Mouse (Mus musculus): ENCODE results near the gene Fry. TPM values are rescaled to one million over a fixed set of nuclear protein-coding genes. Genes with fewer than 3 reads are reported as not detected.
A peak's percentile ranks its signal among the peaks of the same experiment; 100 is the strongest.

The Fry gene
- polyA plus RNA-seq, 1 experiment from 2014 or later = 5.5 TPM

- no peak overlapping the region for H3K4me3 ChIP-seq (ENCODE audit: low read depth, low read length)
- no peak overlapping the region for H3K27ac ChIP-seq (ENCODE audit: low read depth, low read length)
- H3K9me3 ChIP-seq (ENCODE audit: control insufficient read depth) = no peaks in the 10 kb centered on the region
- TF ChIP-seq CTCF (IDR thresholded peaks at IDR 0.05; ENCODE audit: low read depth) = no peak
- 0 out of 2 replicates have a peak, but pooled peaks cover 5% of the 10 kb centered on the region for H3K4me1 ChIP-seq (replicated peaks; ENCODE audit: control insufficient read depth, insufficient read depth, low read length)
- WGBS = 68% methylated on average over 4 of the region's 4 CpGs
- H3K27me3 ChIP-seq (replicated peaks; ENCODE audit: control insufficient read depth, insufficient read depth, low read length) = no peaks in the 10 kb centered on the region
- ATAC-seq = peak; percentile 73
- no peak overlapping the region for H3K9ac ChIP-seq (ENCODE audit: low read depth, low read length)
- H3K4me2 ChIP-seq (replicated peaks; ENCODE audit: low read depth) = no peak overlapping the region
- H3K36me3 ChIP-seq (ENCODE audit: control insufficient read depth, insufficient read depth) = no peaks in the 10 kb centered on the region
Observed at GRCm38 (mm10) chr5:150290494-150291199, 172.2 kb downstream of the Fry start.

DNA sequence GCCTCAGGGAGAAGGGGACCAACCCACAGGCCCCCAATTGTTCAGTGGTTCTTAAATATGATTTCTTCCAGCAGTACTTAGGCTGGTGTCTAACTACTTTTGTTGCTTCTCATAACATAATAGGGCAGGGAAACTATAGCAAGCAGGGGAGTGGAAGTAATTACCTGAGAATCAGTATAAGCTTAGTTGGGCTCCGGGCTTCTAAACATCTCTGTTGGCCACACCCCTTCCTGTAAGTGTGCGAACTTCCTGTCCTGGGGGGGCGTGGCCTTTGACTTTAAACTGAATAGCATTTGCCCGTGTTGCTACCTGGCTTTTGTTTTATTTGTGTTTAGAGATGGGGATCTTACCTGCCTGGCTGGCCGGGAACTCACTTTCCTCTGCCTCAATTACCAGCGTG, 172.8 kb downstream of the Fry start:
- Histone ChIP-seq H3K36me3 (ENCODE audit: control insufficient read depth, insufficient read depth) (no peaks in the 10 kb centered on the region), H3K27me3 (replicated peaks; ENCODE audit: control insufficient read depth, insufficient read depth, low read length) (no peaks in the 10 kb centered on the region), H3K9ac (ENCODE audit: low read depth, low read length) (no peak overlapping the region), H3K4me2 (replicated peaks; ENCODE audit: low read depth) (no peak overlapping the region), H3K9me3 (ENCODE audit: control insufficient read depth) (no peaks in the 10 kb centered on the region), H3K4me1 (replicated peaks; ENCODE audit: control insufficient read depth, insufficient read depth, low read length) (0 out of 2 replicates have a peak, but pooled peaks cover 5% of the 10 kb centered on the region), H3K27ac (ENCODE audit: low read depth, low read length) (no peak overlapping the region), H3K4me3 (ENCODE audit: low read depth, low read length) (no peak overlapping the region)
- ATAC-seq = no peak
- TF ChIP-seq CTCF (IDR thresholded peaks at IDR 0.05; ENCODE audit: low read depth) = no peak
- 75% methylated on average over 6 of the region's 6 CpGs for WGBS

DNA sequence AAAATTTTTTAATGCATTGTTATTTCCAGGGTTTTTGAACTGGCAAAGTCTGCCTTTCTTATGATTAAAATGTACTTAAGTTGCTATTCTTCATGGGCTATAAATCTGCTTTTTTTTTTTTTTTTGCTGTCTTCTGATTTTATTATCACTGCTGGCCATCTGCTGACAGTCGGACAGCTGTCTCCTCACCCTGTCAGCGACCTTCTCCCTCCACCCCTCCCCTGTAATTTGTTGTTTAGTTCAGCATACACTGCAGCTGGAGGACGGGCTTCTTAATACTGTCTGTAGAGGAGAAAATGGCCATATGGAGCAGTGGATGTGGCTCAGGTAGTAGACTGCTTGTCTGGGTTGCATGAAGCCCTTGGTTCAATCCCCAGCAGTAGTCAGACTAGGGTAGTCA, 173.7 kb downstream of the Fry start:
- Histone ChIP-seq H3K36me3 (ENCODE audit: control insufficient read depth, insufficient read depth) (no peaks in the 10 kb centered on the region), H3K4me2 (replicated peaks; ENCODE audit: low read depth) (no peak overlapping the region), H3K4me1 (replicated peaks; ENCODE audit: control insufficient read depth, insufficient read depth, low read length) (0 out of 2 replicates have a peak, but pooled peaks cover 5% of the 10 kb centered on the region), H3K27ac (ENCODE audit: low read depth, low read length) (no peak overlapping the region), H3K4me3 (ENCODE audit: low read depth, low read length) (no peak overlapping the region), H3K9me3 (ENCODE audit: control insufficient read depth) (no peaks in the 10 kb centered on the region), H3K27me3 (replicated peaks; ENCODE audit: control insufficient read depth, insufficient read depth, low read length) (no peaks in the 10 kb centered on the region), H3K9ac (ENCODE audit: low read depth, low read length) (no peak overlapping the region)
- TF ChIP-seq CTCF (IDR thresholded peaks at IDR 0.05; ENCODE audit: low read depth) = no peak
- ATAC-seq = no peak
- WGBS = 38% methylated on average over 3 of the region's 3 CpGs

GRCm38 (mm10) chr5:150294306-150294705, 175.9 kb downstream of the Fry start:
- ATAC-seq = no peak
- TF ChIP-seq CTCF (IDR thresholded peaks at IDR 0.05; ENCODE audit: low read depth) = no peak
- Histone ChIP-seq H3K4me3 (ENCODE audit: low read depth, low read length) (no peak overlapping the region), H3K9me3 (ENCODE audit: control insufficient read depth) (no peaks in the 10 kb centered on the region), H3K36me3 (ENCODE audit: control insufficient read depth, insufficient read depth) (no peaks in the 10 kb centered on the region), H3K4me2 (replicated peaks; ENCODE audit: low read depth) (no peak overlapping the region), H3K27ac (ENCODE audit: low read depth, low read length) (no peak overlapping the region), H3K4me1 (replicated peaks; ENCODE audit: control insufficient read depth, insufficient read depth, low read length) (0 out of 2 replicates have a peak, but pooled peaks cover 5% of the 10 kb centered on the region), H3K9ac (ENCODE audit: low read depth, low read length) (no peak overlapping the region), H3K27me3 (replicated peaks; ENCODE audit: control insufficient read depth, insufficient read depth, low read length) (no peaks in the 10 kb centered on the region)
- WGBS = 73% methylated on average over 11 of the region's 11 CpGs

GRCm38 (mm10) chr5:150295096-150295495, 176.7 kb downstream of the Fry start:
- no peaks in the 10 kb centered on the region for H3K27me3 ChIP-seq (replicated peaks; ENCODE audit: control insufficient read depth, insufficient read depth, low read length)
- no peak overlapping the region for H3K27ac ChIP-seq (ENCODE audit: low read depth, low read length)
- H3K4me1 ChIP-seq (replicated peaks; ENCODE audit: control insufficient read depth, insufficient read depth, low read length) = 0 out of 2 replicates have a peak, but pooled peaks cover 5% of the 10 kb centered on the region
- H3K4me2 ChIP-seq (replicated peaks; ENCODE audit: low read depth) = no peak overlapping the region
- ATAC-seq = no peak
- 60% methylated on average over 11 of the region's 11 CpGs for WGBS
- no peak overlapping the region for H3K9ac ChIP-seq (ENCODE audit: low read depth, low read length)
- H3K36me3 ChIP-seq (ENCODE audit: control insufficient read depth, insufficient read depth) = no peaks in the 10 kb centered on the region
- TF ChIP-seq CTCF (IDR thresholded peaks at IDR 0.05; ENCODE audit: low read depth) = no peak
- H3K9me3 ChIP-seq (ENCODE audit: control insufficient read depth) = no peaks in the 10 kb centered on the region
- H3K4me3 ChIP-seq (ENCODE audit: low read depth, low read length) = no peak overlapping the region

- WGBS = 78% methylated on average over 6 of the region's 6 CpGs
- Histone ChIP-seq H3K4me3 (ENCODE audit: low read depth, low read length) (no peak overlapping the region), H3K4me2 (replicated peaks; ENCODE audit: low read depth) (no peak overlapping the region), H3K9ac (ENCODE audit: low read depth, low read length) (no peak overlapping the region), H3K27ac (ENCODE audit: low read depth, low read length) (no peak overlapping the region), H3K4me1 (replicated peaks; ENCODE audit: control insufficient read depth, insufficient read depth, low read length) (no peaks in the 10 kb centered on the region), H3K27me3 (replicated peaks; ENCODE audit: control insufficient read depth, insufficient read depth, low read length) (no peaks in the 10 kb centered on the region), H3K9me3 (ENCODE audit: control insufficient read depth) (no peaks in the 10 kb centered on the region), H3K36me3 (ENCODE audit: control insufficient read depth, insufficient read depth) (no peaks in the 10 kb centered on the region)
- no peak for TF ChIP-seq CTCF (IDR thresholded peaks at IDR 0.05; ENCODE audit: low read depth)
- ATAC-seq = no peak
Observed at GRCm38 (mm10) chr5:150298969-150299368, 180.5 kb downstream of the Fry start.

All from intestine, postnatal 0 days (tissue).